Mouse (Mus musculus): ENCODE measurements around the gene Nup107. TPM values are rescaled to one million over a fixed set of nuclear protein-coding genes. Genes with fewer than 3 reads are reported as not detected.

The Nup107 gene
- total and polyA plus RNA-seq, 2 experiments from 2014 or later = 12.5 to 19.0 TPM

- H3K4me2 ChIP-seq (ENCODE audit: low read depth, low read length) = no peak overlapping the region
- no peaks in the 10 kb centered on the region for H3K9me3 ChIP-seq (ENCODE audit: low read length)
- DNase-seq (ENCODE audit: low spot score) = no peak
- H3K4me1 ChIP-seq (ENCODE audit: insufficient read depth, low read length) = no peaks in the 10 kb centered on the region
- no peak for ATAC-seq
- 93% methylated on average over 6 of the region's 6 CpGs for WGBS
- H3K27me3 ChIP-seq (ENCODE audit: insufficient read depth, low read length) = no peaks in the 10 kb centered on the region
- H3K4me3 ChIP-seq (ENCODE audit: low read length) = no peak overlapping the region
- H3K27ac ChIP-seq = no peak overlapping the region
- peaks cover 28% of the 10 kb centered on the region for H3K36me3 ChIP-seq (ENCODE audit: insufficient read depth, low read length)
- H3K9ac ChIP-seq (replicated peaks; ENCODE audit: low read length) = no peak overlapping the region
- no peak for TF ChIP-seq CTCF (IDR thresholded peaks at IDR 0.05; ENCODE audit: low read depth)
Measured at GRCm38 (mm10) chr10:117823321-117823720, 30.8 kb upstream of the Nup107 start.

- Histone ChIP-seq H3K9ac (replicated peaks; ENCODE audit: low read length) (no peak overlapping the region), H3K36me3 (ENCODE audit: insufficient read depth, low read length) (peaks cover 42% of the 10 kb centered on the region)
Measured at GRCm38 (mm10) chr10:117818600-117818999, 26.1 kb upstream of the Nup107 start.

DNA sequence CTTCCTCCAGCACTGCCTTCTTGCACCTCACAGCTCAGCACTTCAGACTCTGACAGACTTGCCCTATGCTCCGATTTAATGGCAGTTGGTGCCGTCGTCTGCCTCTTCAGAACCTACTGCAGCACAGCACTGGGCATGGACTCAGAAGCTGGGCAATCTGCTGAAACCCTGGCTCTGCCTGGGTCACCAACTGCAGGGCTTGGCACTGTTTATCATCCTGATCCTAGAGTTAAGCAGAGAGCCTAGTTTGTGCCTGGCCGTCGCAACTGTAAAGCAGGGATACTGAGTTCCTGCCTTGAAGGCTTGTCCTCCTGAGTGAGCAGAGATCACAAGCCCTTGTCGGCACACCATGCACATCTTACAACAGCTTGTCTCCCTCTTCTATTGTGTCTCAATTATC is 24.2 kb upstream of the Nup107 start:
- no peaks in the 10 kb centered on the region for H3K9me3 ChIP-seq (ENCODE audit: low read length)
- H3K4me2 ChIP-seq (ENCODE audit: low read depth, low read length) = no peak overlapping the region
- no peak overlapping the region for H3K27ac ChIP-seq
- peaks cover 45% of the 10 kb centered on the region for H3K36me3 ChIP-seq (ENCODE audit: insufficient read depth, low read length)
- no peak overlapping the region for H3K9ac ChIP-seq (replicated peaks; ENCODE audit: low read length)
- DNase-seq (ENCODE audit: low spot score) (no peak), ATAC-seq (no peak)
- no peak overlapping the region for H3K4me3 ChIP-seq (ENCODE audit: low read length)
- no peaks in the 10 kb centered on the region for H3K4me1 ChIP-seq (ENCODE audit: insufficient read depth, low read length)
- 94% methylated on average over 6 of the region's 6 CpGs for WGBS
- H3K27me3 ChIP-seq (ENCODE audit: insufficient read depth, low read length) = no peaks in the 10 kb centered on the region
- no peak for TF ChIP-seq CTCF (IDR thresholded peaks at IDR 0.05; ENCODE audit: low read depth)

More at GRCm38 (mm10) chr10:117818600-117818999, 26.1 kb upstream of the Nup107 start:
- no peaks in the 10 kb centered on the region for H3K27me3 ChIP-seq (ENCODE audit: insufficient read depth, low read length)
- H3K4me2 ChIP-seq (ENCODE audit: low read depth, low read length) = no peak overlapping the region
- TF ChIP-seq CTCF (IDR thresholded peaks at IDR 0.05; ENCODE audit: low read depth) = no peak
- 90% methylated on average over 6 of the region's 6 CpGs for WGBS
- DNase-seq (ENCODE audit: low spot score) (no peak), ATAC-seq (no peak)
- H3K27ac ChIP-seq = no peak overlapping the region
- H3K4me3 ChIP-seq (ENCODE audit: low read length) = no peak overlapping the region
- H3K9me3 ChIP-seq (ENCODE audit: low read length) = no peaks in the 10 kb centered on the region
- H3K4me1 ChIP-seq (ENCODE audit: insufficient read depth, low read length) = no peaks in the 10 kb centered on the region

GRCm38 (mm10) chr10:117812501-117812900 is 20.0 kb upstream of the Nup107 start:
- Histone ChIP-seq H3K36me3 (ENCODE audit: insufficient read depth, low read length) (peaks cover 20% of the 10 kb centered on the region; the same call in 1 of the 2 replicates), H3K9ac (replicated peaks; ENCODE audit: low read length) (no peak overlapping the region), H3K27me3 (ENCODE audit: insufficient read depth, low read length) (no peaks in the 10 kb centered on the region), H3K27ac (no peak overlapping the region), H3K4me2 (ENCODE audit: low read depth, low read length) (no peak overlapping the region), H3K4me1 (ENCODE audit: insufficient read depth, low read length) (no peaks in the 10 kb centered on the region), H3K4me3 (ENCODE audit: low read length) (no peak overlapping the region), H3K9me3 (ENCODE audit: low read length) (no peaks in the 10 kb centered on the region)
- no peak for DNase-seq (ENCODE audit: low spot score)
- WGBS = 85% methylated on average over 2 of the region's 2 CpGs
- no peak for ATAC-seq
- TF ChIP-seq CTCF (IDR thresholded peaks at IDR 0.05; ENCODE audit: low read depth) = no peak

- Histone ChIP-seq H3K9ac (replicated peaks; ENCODE audit: low read length) (no peak overlapping the region), H3K4me3 (ENCODE audit: low read length) (no peak overlapping the region), H3K27ac (no peak overlapping the region), H3K9me3 (ENCODE audit: low read length) (no peaks in the 10 kb centered on the region), H3K27me3 (ENCODE audit: insufficient read depth, low read length) (no peaks in the 10 kb centered on the region), H3K4me1 (ENCODE audit: insufficient read depth, low read length) (no peaks in the 10 kb centered on the region), H3K4me2 (ENCODE audit: low read depth, low read length) (no peak overlapping the region), H3K36me3 (ENCODE audit: insufficient read depth, low read length) (peaks cover 13% of the 10 kb centered on the region; the same call in 1 of the 2 replicates)
- DNase-seq (ENCODE audit: low spot score) = no peak
- no peak for TF ChIP-seq CTCF (IDR thresholded peaks at IDR 0.05; ENCODE audit: low read depth)
- WGBS = 96% methylated on average over 8 of the region's 8 CpGs
- no peak for ATAC-seq
Measured at GRCm38 (mm10) chr10:117811555-117811954, 19.1 kb upstream of the Nup107 start.

DNA sequence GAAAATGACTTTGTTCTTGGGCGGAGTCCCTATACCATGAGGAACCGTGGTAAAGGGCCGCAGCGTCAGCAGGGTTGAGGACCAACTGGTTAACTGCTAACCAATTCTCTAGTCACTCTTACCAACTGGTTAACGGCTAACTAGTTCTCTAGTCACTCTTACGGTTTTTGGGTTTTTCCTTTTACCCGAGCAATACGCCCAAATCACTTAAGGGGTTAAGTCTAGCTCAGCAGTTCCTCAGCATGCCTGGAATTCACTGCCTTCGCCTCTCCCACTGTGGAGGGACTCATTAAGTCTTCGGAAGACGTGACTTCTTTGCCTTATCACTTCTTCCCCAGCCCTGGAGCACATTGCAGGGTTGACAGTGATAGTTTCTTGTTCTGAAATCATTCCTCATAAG is 18.0 kb upstream of the Nup107 start:
- no peak for DNase-seq (ENCODE audit: low spot score)
- no peaks in the 10 kb centered on the region for H3K27me3 ChIP-seq (ENCODE audit: insufficient read depth, low read length)
- TF ChIP-seq CTCF (IDR thresholded peaks at IDR 0.05; ENCODE audit: low read depth) = no peak

GRCm38 (mm10) chr10:117808068-117808467 is 15.6 kb upstream of the Nup107 start:
- H3K4me1 ChIP-seq (ENCODE audit: insufficient read depth, low read length) = no peaks in the 10 kb centered on the region
- no peak overlapping the region for H3K27ac ChIP-seq
- H3K4me3 ChIP-seq (ENCODE audit: low read length) = no peak overlapping the region
- H3K9ac ChIP-seq (replicated peaks; ENCODE audit: low read length) = no peak overlapping the region
- no peak overlapping the region for H3K4me2 ChIP-seq (ENCODE audit: low read depth, low read length)
- TF ChIP-seq CTCF (IDR thresholded peaks at IDR 0.05; ENCODE audit: low read depth) = no peak
- no peaks in the 10 kb centered on the region for H3K9me3 ChIP-seq (ENCODE audit: low read length)
- H3K27me3 ChIP-seq (ENCODE audit: insufficient read depth, low read length) = no peaks in the 10 kb centered on the region
- DNase-seq (ENCODE audit: low spot score) (no peak), ATAC-seq (no peak)
- peaks cover 5% of the 10 kb centered on the region; the same call in 1 of the 2 replicates for H3K36me3 ChIP-seq (ENCODE audit: insufficient read depth, low read length)
- WGBS = 86% methylated on average over 6 of the region's 6 CpGs

More for the DNA sequence above, 18.0 kb upstream of the Nup107 start:
- no peak for ATAC-seq
- Histone ChIP-seq H3K4me1 (ENCODE audit: insufficient read depth, low read length) (no peaks in the 10 kb centered on the region), H3K36me3 (ENCODE audit: insufficient read depth, low read length) (peaks cover 10% of the 10 kb centered on the region; the same call in 1 of the 2 replicates), H3K27ac (no peak overlapping the region), H3K4me3 (ENCODE audit: low read length) (no peak overlapping the region), H3K9ac (replicated peaks; ENCODE audit: low read length) (no peak overlapping the region), H3K4me2 (ENCODE audit: low read depth, low read length) (no peak overlapping the region), H3K9me3 (ENCODE audit: low read length) (no peaks in the 10 kb centered on the region)
- 78% methylated on average over 11 of the region's 11 CpGs for WGBS
